ENCODE assay signal across 7 mouse cellular contexts in genomic region chr7:45509181-45509882, GRCm38 (mm10). TPM values are rescaled to one million over a fixed set of nuclear protein-coding genes. Genes with fewer than 3 reads are reported as not detected.
A peak's percentile ranks its signal among the peaks of the same experiment; 100 is the strongest.
DNase-seq lines count a peak whose midpoint lies in the region; ATAC-seq and TF ChIP-seq lines count a peak whose summit lies in the region.

No protein-coding gene starts in this region.

- no peaks in the 10 kb centered on the region for H3K36me3 ChIP-seq in testis, adult 2 months (ENCODE audit: control insufficient read depth, insufficient read depth, low read length)
- peaks cover 33% of the 10 kb centered on the region for H3K36me3 ChIP-seq in limb, embryonic 14.5 days (ENCODE audit: control insufficient read depth, insufficient read depth, low read length)
- peaks cover 6% of the 10 kb centered on the region; the same call in 1 of the 2 replicates for H3K36me3 ChIP-seq in stomach, embryonic 14.5 days (ENCODE audit: control insufficient read depth, insufficient read depth, low read length)

- 23% methylated on average over 19 of the region's 19 CpGs for WGBS in limb, embryonic 14.5 days
- 28% methylated on average over 19 of the region's 19 CpGs for WGBS in stomach, embryonic 14.5 days

- H3K4me2 ChIP-seq in limb, embryonic 14.5 days (replicated peaks; ENCODE audit: low read depth, low read length, severe bottlenecking) = peak overlapping the region; percentile 97
- H3K4me2 ChIP-seq in stomach, embryonic 14.5 days (replicated peaks; ENCODE audit: low read depth, low read length) = peak overlapping the region; percentile 91

- no peaks in the 10 kb centered on the region for H3K27me3 ChIP-seq in testis, adult 2 months (ENCODE audit: control insufficient read depth, insufficient read depth, low read length)
- H3K27me3 ChIP-seq in limb, embryonic 14.5 days (ENCODE audit: control insufficient read depth, insufficient read depth, low read length) = no peaks in the 10 kb centered on the region
- H3K27me3 ChIP-seq in stomach, embryonic 14.5 days (ENCODE audit: control insufficient read depth, insufficient read depth, low read length) = no peaks in the 10 kb centered on the region

- DNase-seq in testis, postnatal 10 days (ENCODE audit: low spot score) = no peak
- DNase-seq in limb, embryonic 14.5 days (ENCODE audit: low spot score) = no peak
- no peak for DNase-seq in urinary bladder, postnatal 10 days (ENCODE audit: low spot score)

- H3K9ac ChIP-seq in limb, embryonic 14.5 days (ENCODE audit: low read depth, low read length, severe bottlenecking) = peak overlapping the region; percentile 83
- peak overlapping the region; percentile 72 for H3K9ac ChIP-seq in stomach, embryonic 14.5 days (replicated peaks; ENCODE audit: low read depth, low read length)

- no peak for TF ChIP-seq POLR2A in testis, adult 2 months (IDR thresholded peaks at IDR 0.05; ENCODE audit: control insufficient read depth, low read depth, low read length)
- TF ChIP-seq POLR2A in limb, embryonic 14.5 days (IDR thresholded peaks at IDR 0.05; ENCODE audit: borderline replicate concordance, extremely low read depth, insufficient read depth, insufficient read length) = no peak

- H3K4me3 ChIP-seq in testis, adult 2 months (ENCODE audit: control insufficient read depth, low read depth, low read length) = peak overlapping the region; percentile 98
- peak overlapping the region; percentile 74 for H3K4me3 ChIP-seq in limb, embryonic 14.5 days (replicated peaks; ENCODE audit: low read length)
- H3K4me3 ChIP-seq in stomach, embryonic 14.5 days (ENCODE audit: low read depth, low read length) = peak overlapping the region; percentile 80

- no peaks in the 10 kb centered on the region for H3K9me3 ChIP-seq in limb, embryonic 14.5 days (ENCODE audit: control insufficient read depth, low read length)
- H3K9me3 ChIP-seq in stomach, embryonic 14.5 days (ENCODE audit: control insufficient read depth, low read depth, low read length) = no peaks in the 10 kb centered on the region

- peak; percentile 60 for ATAC-seq in erythroid progenitor cell, adult 5-6 weeks (replicated peaks; ENCODE audit: low FRiP score, poor library complexity, severe bottlenecking)
- no peak for ATAC-seq in limb, embryonic 14.5 days (ENCODE audit: low FRiP score, low read depth)
- ATAC-seq in stomach, embryonic 14.5 days (ENCODE audit: insufficient number of reproducible peaks, insufficient read depth, low FRiP score, low read depth) = peak; percentile 7; the same call in 1 of the 2 replicates
- no peak for ATAC-seq in monocyte, adult 5-6 weeks (replicated peaks; ENCODE audit: insufficient number of reproducible peaks, low FRiP score, low TSS enrichment, poor library complexity, severe bottlenecking)

- no peak for TF ChIP-seq CTCF in testis, adult 2 months (IDR thresholded peaks at IDR 0.05; ENCODE audit: control insufficient read depth, insufficient read depth, insufficient replicate concordance, low read depth, low read length)

- peaks cover 14% of the 10 kb centered on the region for H3K4me1 ChIP-seq in testis, adult 2 months (ENCODE audit: control insufficient read depth, insufficient read depth, low read length)
- peaks cover 13% of the 10 kb centered on the region for H3K4me1 ChIP-seq in limb, embryonic 14.5 days (ENCODE audit: control insufficient read depth, insufficient read depth, low read length)
- H3K4me1 ChIP-seq in stomach, embryonic 14.5 days (ENCODE audit: control insufficient read depth, insufficient read depth, low read length) = 0 out of 2 replicates have a peak, but pooled peaks cover 3% of the 10 kb centered on the region

- peak overlapping the region; percentile 47 for H3K27ac ChIP-seq in testis, adult 2 months (ENCODE audit: control insufficient read depth, insufficient read depth, low read depth, low read length)
- H3K27ac ChIP-seq in limb, embryonic 14.5 days (replicated peaks; ENCODE audit: low read depth, low read length) = peak overlapping the region; percentile 90; the same call in 1 of the 2 replicates
- H3K27ac ChIP-seq in stomach, embryonic 14.5 days (ENCODE audit: low read length) = no peak overlapping the region

RNA-seq across cellular contexts. Expression of gene Nucb1, which starts 0.9 kb away (rescaled TPM):
- polyA plus RNA-seq in testis, adult 2 months (2012; rRNA removed) = 76.4 and 93.9 TPM in 2 replicates
- total RNA-seq in erythroid progenitor cell, adult 5-6 weeks (2015; ENCODE audit: low replicate concordance) = 164 and 168 TPM in 2 replicates
- total RNA-seq in erythroid progenitor cell, adult 5-6 weeks (2017; ENCODE audit: low replicate concordance) = 789 and 905 TPM in 2 replicates
- polyA plus RNA-seq in limb, embryonic 14.5 days (2012; rRNA removed) = 293 and 299 TPM in 2 replicates
- polyA plus RNA-seq in limb, embryonic 14.5 days (2014; fragmentation: Nextera tagmentation; extraction: Ambion mirVana) = 239 and 254 TPM in 2 replicates
- polyA plus RNA-seq in stomach, embryonic 14.5 days (2014; fragmentation: Nextera tagmentation; extraction: Ambion mirVana) = 199 TPM in 2 replicates
- 128 to 251 TPM (median 142 TPM) in 3 replicates for total RNA-seq in monocyte, adult 5-6 weeks (2017)

RNA-seq across cellular contexts. Expression of gene Ppp1r15a, which starts 16.7 kb away (rescaled TPM):
- polyA plus RNA-seq in testis, adult 2 months (2012; rRNA removed) = 5.9 and 8.5 TPM in 2 replicates
- 814 and 867 TPM in 2 replicates for total RNA-seq in erythroid progenitor cell, adult 5-6 weeks (2015; ENCODE audit: low replicate concordance)
- 569 and 633 TPM in 2 replicates for total RNA-seq in erythroid progenitor cell, adult 5-6 weeks (2017; ENCODE audit: low replicate concordance)
- polyA plus RNA-seq in limb, embryonic 14.5 days (2012; rRNA removed) = 27.5 and 29.8 TPM in 2 replicates
- polyA plus RNA-seq in limb, embryonic 14.5 days (2014; fragmentation: Nextera tagmentation; extraction: Ambion mirVana) = 21.2 and 22.1 TPM in 2 replicates
- polyA plus RNA-seq in stomach, embryonic 14.5 days (2014; fragmentation: Nextera tagmentation; extraction: Ambion mirVana) = 12.7 and 18.3 TPM in 2 replicates
- total RNA-seq in monocyte, adult 5-6 weeks (2017) = 204 to 390 TPM (median 221 TPM) in 3 replicates

RNA-seq across cellular contexts. Expression of gene Plekha4, which starts 16.8 kb away (rescaled TPM):
- polyA plus RNA-seq in testis, adult 2 months (2012; rRNA removed) = 12.6 and 12.9 TPM in 2 replicates
- total RNA-seq in erythroid progenitor cell, adult 5-6 weeks (2015; ENCODE audit: low replicate concordance) = 7.2 TPM in 1 of 2 replicates, not detected in the other
- 0.08 and 0.90 TPM in 2 replicates for total RNA-seq in erythroid progenitor cell, adult 5-6 weeks (2017; ENCODE audit: low replicate concordance)
- 13.1 and 17.2 TPM in 2 replicates for polyA plus RNA-seq in limb, embryonic 14.5 days (2012; rRNA removed)
- 4.3 and 4.6 TPM in 2 replicates for polyA plus RNA-seq in limb, embryonic 14.5 days (2014; fragmentation: Nextera tagmentation; extraction: Ambion mirVana)
- polyA plus RNA-seq in stomach, embryonic 14.5 days (2014; fragmentation: Nextera tagmentation; extraction: Ambion mirVana) = 1.5 and 2.6 TPM in 2 replicates
- 0.10 TPM in 1 of 3 replicates, not detected in the others for total RNA-seq in monocyte, adult 5-6 weeks (2017)

RNA-seq across cellular contexts. Expression of gene Dhdh, which starts 20.7 kb away (rescaled TPM):
- polyA plus RNA-seq in testis, adult 2 months (2012; rRNA removed) = 3.0 and 3.4 TPM in 2 replicates
- total RNA-seq in erythroid progenitor cell, adult 5-6 weeks (2015; ENCODE audit: low replicate concordance) = 0.42 and 3.6 TPM in 2 replicates
- total RNA-seq in erythroid progenitor cell, adult 5-6 weeks (2017; ENCODE audit: low replicate concordance) = 1.0 and 1.6 TPM in 2 replicates
- 2.4 and 2.9 TPM in 2 replicates for polyA plus RNA-seq in limb, embryonic 14.5 days (2012; rRNA removed)
- 2.0 and 2.6 TPM in 2 replicates for polyA plus RNA-seq in limb, embryonic 14.5 days (2014; fragmentation: Nextera tagmentation; extraction: Ambion mirVana)
- 2.7 and 3.4 TPM in 2 replicates for polyA plus RNA-seq in stomach, embryonic 14.5 days (2014; fragmentation: Nextera tagmentation; extraction: Ambion mirVana)
- 7.0 to 8.3 TPM (median 7.5 TPM) in 3 replicates for total RNA-seq in monocyte, adult 5-6 weeks (2017)

RNA-seq across cellular contexts. Expression of gene Gm45808, which starts 22.7 kb away (rescaled TPM):
- 0.81 TPM in 1 of 2 replicates, not detected in the other for polyA plus RNA-seq in testis, adult 2 months (2012; rRNA removed)
- total RNA-seq in erythroid progenitor cell, adult 5-6 weeks (2015; ENCODE audit: low replicate concordance) = not detected in 2 replicates
- 4.9 TPM in 1 of 2 replicates, not detected in the other for total RNA-seq in erythroid progenitor cell, adult 5-6 weeks (2017; ENCODE audit: low replicate concordance)
- polyA plus RNA-seq in limb, embryonic 14.5 days (2012; rRNA removed) = not detected in 2 replicates
- polyA plus RNA-seq in limb, embryonic 14.5 days (2014; fragmentation: Nextera tagmentation; extraction: Ambion mirVana) = not detected in 2 replicates
- not detected in 2 replicates for polyA plus RNA-seq in stomach, embryonic 14.5 days (2014; fragmentation: Nextera tagmentation; extraction: Ambion mirVana)
- total RNA-seq in monocyte, adult 5-6 weeks (2017) = not detected in 3 replicates

Comparison
In these comparisons a context has a peak if more than half of its experiments do, and no peak if none do; other contexts are left out.
1. ATAC-seq: peak in erythroid progenitor cell, adult 5-6 weeks (single experiment) and stomach, embryonic 14.5 days (single experiment); none in limb, embryonic 14.5 days (single experiment) and monocyte, adult 5-6 weeks (single experiment).
2. Peak in every context shown above with its lines, with median percentiles within 50 percentile points of each other: H3K4me3 ChIP-seq.